Mouse (Mus musculus) activated CD4-positive, CD25-positive, alpha-beta regulatory T cell, adult 4 months (primary cell): Measurements from ENCODE around the gene Pus10. TPM values are rescaled to one million over a fixed set of nuclear protein-coding genes. Genes with fewer than 3 reads are reported as not detected.
"Not testable (repeated sequence)": the region's sequence is repeated elsewhere in the genome, so short reads cannot be mapped to it uniquely, and the experiment has no call there.

Experiments used
- ATAC-seq: one replicate; pipeline ENCODE4 v1.8.0; 2017
- polyA plus RNA-seq, 2 experiments: library from polyadenylated mRNA; unstranded; fragments of 100-300 nt; shearing (Covaris generic); gene quantifications; one replicate each; pipeline ENCODE4 v1.2.1; 2017

Gene Pus10
- polyA plus RNA-seq, 2 experiments from 2014 or later, result 20.9 to 22.7 TPM

DNA sequence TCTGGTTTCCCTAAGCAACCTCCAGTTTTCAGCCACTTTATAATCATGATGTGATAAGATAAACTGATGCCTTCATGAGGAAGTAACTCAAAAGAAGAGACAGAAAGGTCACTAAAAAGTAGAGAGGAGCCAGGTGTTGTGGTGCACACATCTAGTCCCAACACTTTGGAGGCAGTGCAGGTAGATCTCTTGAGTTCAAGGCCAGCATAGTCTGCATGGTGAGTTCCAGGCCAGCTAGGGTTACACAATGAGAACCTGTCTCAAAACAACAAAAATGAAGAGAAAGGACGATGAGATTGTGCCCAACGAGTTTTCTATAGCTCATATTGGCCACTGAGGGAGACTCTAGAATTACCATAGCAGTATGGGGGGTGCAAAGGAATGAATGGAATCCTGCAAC, 33.1 kb downstream of the Pus10 start:
- ATAC-seq, result no peak

DNA sequence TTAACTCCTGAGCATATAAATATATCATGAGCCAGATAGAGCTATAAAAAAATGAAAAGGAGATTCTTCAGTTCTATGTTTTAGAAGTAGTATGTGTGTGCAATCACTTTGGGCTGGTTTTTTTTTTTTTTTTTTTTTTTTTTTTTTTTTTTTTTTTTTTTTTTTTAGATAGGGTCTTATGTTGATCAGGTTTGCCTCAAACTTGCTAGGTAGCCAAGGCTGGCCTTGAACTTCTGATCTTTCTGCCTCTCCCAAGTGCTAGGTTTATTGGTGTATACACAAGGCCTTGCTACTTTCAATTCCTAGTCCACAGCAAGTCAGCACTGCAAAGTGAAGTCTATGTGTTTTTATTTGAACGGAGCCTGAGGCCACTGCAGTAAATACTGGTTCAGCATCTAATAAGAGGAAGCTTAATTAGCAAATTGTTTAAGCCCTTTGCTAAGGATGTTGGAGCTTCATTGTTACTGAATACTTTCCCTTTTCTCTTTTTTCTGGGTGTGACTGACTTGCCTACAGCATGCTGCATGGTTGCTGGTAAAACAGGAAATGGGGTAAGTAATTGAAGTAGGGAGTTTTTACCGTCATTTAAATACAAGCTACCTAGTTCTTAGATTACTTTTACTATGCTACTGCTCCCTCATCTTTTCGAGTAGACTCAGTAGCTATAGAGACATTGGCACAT, 34.1 kb downstream of the Pus10 start:
- peak; percentile 91 for ATAC-seq

DNA sequence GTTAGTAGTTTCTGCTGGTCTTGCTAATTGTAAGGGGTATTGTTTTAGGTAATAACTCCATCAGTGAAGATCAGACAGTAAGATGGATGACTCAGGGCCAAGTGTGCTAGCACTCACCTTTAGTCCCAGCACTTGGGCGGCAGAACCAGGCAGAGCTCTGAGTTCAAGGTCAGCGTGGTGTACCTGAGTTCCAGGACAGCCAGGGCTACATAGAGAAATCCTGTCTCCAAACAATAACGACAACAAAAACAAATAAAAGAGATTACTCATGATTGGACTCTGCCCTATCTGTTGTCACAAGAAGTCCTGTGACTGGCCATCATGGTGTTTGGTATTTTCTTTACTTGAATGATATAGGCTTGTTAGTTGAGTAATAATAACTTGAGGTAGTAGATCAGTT, 36.4 kb downstream of the Pus10 start:
- no peak for ATAC-seq

DNA sequence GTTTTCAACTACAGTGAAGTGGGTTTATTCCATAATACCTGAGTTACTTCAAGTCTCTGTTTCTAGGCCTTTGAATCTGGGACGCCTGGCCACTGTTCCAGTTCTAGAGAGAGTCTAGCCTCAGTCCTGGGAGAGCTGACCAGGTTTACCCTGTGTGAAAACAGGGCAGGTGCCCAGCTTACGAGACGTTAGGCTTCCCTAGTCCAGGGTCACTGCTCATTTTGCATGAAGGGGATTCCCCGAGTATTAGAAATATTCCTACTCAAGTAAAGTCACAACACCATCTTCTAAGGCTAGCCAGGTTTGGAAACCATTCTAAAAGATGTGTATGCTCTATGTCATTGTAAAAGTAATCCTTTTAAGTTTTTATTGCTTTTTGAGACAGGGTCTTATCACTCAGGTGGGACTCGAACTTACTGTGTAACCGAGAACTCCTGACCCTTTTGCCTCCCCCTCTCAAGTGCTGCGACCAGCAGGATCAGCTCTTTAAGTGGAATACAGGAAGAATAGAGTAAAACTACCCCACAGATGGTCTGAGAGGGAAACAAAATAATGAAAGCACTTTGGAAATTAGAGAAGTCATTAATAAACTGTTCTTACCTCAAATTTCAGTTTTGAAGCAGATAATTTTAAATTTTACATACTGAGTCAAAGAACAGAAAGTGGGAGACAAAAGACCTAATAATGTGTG, 39.3 kb downstream of the Pus10 start:
- ATAC-seq, result no peak

DNA sequence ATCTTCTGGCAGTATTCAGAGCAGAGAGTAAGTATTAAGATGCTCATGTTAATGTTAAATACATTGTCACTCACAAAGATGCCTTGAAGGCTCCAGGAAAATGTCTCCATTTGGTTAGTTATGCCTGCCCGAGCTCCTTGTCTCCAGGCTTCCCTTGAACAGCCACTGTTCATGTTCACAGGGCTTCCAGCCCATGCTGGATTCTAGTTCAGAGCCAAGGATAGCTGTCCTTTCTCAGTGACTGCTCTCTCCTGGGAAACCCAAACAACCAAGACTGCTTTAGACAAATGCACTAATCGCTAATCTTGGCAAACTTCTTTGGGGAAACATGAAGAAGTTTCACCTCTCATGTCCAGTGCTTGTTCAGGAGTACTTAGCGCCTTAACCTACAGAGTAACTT, 46.8 kb downstream of the Pus10 start:
- ATAC-seq, result no peak

DNA sequence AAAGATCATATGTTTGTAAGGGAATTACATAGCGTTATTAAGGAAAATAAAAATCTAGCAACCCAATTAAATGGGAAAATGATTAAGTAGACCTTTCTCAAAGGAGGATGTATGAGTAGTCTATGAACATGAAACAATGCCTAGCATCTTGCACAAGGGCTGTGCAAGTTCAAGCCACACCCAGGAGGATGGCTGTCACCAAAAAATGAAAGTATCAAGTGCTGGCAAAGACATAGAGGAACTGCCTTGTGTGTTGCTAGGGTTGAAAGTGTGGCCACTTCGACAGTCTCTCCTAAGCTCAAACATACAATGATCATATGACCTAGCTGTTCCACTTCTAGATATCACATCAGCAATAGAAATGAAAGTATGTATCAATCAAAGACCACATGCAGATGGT, 53.4 kb downstream of the Pus10 start:
- no peak for ATAC-seq

DNA sequence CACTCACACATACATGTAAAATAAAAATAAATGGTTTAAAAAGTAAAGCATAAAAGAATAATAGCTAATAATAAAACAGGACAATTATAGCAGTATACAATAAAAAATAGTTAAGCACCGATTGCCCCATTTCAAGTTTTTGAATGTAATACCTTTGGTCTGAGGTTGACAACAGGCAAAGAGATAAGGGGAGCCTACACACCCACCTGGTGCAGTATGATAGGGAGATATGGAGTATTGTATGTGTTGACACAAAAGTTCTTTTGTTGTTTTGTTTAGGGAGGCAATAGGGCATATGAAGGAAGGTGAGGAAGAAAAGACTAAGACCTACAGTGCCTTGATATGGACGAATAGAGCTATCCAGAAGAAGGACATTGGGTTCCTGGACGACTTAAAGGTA, 54.4 kb downstream of the Pus10 start:
- ATAC-seq, result no peak

DNA sequence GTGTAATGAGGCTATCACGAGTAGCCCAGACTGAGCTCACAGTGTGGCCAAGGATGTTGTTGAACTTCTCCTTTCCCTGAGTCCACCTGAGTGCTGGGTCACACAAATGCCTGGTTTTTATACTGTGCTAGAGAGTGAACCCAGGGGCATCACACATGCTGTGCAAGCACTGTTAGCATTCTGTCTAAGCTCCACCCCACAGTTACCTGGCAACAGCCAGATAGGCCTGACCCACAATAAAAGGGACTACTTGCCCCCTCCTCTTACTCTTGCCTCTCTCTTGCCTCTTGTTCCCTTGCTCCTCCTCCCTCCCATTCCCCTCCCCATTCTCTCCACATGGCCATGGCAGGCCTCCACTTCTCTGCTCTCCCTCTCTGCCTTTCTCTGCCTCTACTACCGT, 56.9 kb downstream of the Pus10 start:
- ATAC-seq, result no peak

DNA sequence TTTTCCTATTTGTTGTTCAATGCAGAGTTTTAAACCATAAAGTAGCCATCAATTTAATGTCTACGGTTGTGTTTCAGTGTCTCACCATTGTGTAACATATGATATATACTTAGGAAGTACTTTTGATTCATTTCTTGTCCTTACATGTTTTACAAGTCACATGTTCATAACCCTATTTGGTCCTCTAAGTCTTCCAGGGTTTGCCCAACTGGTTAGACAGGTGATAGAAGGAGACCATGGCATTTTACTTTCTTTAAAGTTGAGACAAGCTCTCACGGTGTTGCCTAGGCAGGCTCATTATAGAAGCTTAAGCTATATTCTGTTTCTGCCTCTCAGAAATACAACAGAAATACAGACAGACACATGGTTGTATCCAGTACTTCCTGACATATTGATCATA, 60.4 kb downstream of the Pus10 start:
- ATAC-seq, result no peak

DNA sequence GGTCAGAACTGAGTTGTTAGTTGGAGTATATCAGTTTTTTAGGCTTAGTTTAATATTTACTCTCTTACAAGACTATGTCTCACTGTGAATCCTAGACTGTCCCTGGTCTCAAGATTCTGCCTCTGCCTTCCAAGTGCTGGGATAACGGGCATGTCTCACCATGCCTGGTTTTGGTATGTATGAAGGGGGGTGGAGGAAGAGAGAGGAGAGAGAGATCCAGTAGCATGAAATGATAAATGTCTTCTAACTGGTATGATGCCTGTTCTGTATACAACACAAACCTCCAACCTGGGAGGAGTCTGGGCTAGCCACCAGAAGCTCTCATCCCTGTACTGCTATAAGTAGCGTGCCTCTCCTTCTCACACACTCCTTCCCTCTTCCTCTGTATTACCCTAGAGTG, 61.0 kb downstream of the Pus10 start:
- no peak for ATAC-seq

DNA sequence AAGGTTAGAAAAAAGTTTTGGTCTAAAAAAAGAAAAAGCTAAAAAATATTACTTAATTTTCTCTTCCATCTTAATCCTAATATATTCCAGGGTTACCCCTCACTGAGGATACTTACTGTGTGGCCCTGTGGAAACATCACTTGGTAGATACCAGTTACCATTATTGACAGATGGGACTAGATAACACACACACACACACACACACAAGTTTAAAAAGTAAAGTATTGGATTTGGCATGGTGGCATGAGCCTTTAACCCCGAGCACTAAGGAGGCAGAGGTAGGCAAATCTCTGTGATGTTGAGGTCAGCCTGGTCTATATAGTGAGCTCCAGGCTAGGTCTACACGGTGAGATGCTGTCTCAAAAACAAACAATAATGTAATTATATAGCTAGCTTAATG, 62.7 kb downstream of the Pus10 start:
- ATAC-seq, result no peak

DNA sequence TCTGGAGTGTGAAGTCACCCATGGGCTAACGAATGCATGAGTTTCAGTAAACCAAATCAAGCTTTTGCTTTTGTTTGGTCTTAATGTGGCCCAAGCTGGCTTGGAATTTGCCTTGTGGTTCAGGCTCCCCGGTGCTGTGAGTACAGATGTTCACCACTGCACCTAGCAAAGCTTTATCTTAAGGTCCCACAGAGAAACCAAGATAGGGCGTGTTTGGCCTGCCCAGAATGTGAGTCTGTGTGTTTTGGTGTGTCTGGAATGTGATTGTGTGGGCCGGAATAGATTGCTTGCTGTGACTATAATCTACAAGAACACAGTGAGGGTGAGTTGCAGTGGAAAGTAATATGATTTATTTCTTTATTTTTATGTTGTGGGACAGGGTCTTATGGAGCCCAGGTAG, 64.6 kb downstream of the Pus10 start:
- no peak for ATAC-seq

DNA sequence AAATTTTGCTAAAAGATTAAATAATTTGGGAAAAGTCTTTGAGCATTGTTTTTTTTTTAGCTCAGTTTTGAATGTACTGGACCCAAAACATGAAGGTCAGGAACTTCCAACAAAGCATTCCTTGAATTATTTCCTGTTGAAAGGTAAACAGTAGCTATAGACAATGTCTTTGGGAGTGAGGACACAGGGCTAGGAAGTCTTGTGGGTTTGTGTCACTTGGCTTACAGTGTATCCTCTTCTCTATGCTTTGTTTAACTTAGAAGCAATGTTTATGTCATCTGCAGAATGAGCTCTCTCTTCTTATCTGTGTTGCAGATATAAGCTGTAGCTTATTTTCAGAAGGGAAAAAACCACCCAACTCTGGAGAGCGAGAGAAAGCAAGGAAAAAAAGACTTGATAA, 67.4 kb downstream of the Pus10 start:
- ATAC-seq, result no peak

DNA sequence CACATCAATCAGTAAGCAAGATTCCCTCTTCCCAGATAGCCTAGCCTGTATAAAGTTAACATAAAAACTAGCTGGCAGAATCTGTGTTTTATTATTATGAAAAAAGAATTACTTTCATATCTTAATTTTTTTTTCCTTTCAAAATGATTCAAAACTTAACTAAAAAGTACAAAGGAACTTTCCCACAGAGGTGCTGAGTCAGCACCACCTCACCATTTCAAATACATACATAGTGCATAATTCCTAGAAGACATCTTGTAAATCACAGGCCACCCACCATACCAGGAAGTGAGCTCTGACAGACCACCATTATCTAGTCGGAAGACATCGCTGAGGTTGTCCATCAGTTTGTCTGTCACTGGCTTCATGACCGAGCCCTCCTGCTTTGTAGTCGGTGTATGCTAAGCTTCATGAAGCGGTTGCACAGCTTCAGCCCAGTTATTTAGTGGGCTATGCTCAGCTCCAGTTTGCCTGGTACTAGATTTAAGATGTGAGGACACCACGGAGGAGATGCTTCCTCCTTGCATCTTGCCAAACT, 69.3 kb downstream of the Pus10 start:
- ATAC-seq, result no peak

DNA sequence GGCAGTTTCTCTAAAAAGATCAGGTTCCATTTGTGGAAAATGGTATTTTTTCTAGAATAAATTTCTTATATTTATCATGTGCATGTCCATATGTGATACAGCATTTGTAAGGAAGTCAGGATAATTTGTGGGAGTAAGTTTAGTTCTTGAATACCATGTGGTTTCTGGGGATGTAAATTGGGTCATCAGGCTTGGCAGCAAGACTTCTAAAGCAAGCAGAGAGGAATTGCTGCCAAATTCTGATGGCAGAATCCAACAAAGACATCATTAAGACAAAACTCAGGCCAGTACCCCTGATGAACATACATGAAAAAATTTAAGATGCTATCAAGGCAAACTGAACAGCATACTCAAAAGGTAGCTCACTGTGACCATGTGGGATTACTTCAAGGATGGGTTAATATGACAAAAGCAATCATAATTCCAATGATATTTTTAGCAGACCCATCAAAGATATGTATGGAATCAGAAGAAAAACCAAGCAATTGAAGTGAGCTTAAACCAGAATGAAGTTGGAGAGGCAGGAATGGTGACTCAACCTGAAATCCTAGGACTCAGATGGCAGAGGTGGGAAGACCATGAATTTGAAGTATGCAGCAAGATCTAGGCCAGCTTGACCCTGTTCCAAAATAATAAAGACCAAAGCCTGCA, 70.5 kb downstream of the Pus10 start:
- ATAC-seq, result no peak

DNA sequence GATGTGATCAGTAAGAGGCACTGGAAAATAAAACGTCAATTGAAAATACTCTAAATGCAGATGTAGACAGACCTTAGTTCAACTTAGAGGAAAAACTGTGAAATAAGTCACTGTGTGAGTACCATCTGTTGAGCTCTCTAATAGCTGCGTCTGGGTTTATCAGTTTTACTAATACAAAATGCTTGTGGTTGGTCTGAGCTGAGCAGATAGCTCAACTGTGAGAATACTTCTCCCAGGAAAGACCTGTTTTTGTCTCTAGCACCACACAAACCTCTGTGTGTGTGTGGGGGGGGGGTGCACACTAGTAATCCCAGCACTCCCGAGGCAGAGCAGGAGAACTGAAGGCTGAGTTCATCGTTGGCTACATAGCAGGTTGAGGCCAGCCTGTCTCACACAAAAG, 75.4 kb downstream of the Pus10 start:
- no peak for ATAC-seq

DNA sequence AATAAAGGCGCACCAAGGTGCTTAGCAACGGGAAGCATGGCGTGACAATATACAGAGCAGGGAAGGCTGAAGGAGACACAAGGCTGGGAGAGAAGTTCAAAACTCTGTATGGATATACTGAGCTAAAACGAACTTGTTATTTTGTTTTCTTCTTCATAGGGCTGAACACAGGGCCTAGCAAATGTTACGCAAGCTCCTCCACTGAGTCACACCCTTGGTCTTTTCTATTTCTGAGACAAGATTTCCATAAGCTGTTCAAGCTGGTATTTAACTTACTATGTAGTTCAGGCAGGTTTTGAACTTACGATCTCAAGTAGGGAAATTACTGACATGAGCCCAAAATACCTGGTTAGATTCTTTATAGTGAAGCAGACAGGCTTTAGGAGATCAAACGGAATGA, 75.9 kb downstream of the Pus10 start:
- ATAC-seq, result no peak

DNA sequence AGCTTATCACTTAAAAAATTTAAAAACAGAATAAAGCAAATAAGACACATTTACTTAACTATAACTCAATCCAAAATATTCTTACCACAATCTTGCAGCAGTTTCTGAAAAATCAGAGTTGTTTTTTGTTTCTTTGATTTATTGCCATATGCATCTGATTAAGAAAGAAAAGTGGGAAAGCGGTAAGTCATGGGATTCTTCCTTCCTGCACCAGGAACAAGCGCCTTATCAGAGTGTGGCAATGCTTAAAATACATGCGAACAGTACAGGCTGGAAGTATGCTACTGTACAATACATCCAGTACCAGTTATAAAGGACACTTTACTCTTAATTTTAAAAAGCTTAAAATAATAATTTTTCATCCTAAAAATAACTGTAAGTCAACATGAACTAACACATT, 78.9 kb downstream of the Pus10 start:
- ATAC-seq, result no peak

DNA sequence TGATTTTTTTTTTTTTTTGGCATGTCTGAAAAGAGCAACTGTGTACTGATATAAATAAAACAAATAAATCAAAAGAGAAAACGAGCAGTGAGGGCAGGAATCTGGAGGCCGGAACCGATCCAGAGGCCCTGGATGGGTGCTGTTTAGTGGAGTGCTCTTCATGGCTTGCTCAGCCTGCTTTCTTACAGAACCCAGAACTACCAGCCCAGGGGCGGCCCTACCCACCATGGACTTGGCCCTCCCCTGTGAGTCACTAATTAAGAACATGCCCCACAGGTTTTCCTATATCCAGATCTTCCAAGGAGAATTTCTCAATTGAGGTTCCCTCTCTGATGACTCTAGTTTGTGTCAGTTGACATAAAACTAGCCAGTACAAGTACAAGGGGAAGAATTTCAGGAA, 80.6 kb downstream of the Pus10 start:
- ATAC-seq, result no peak

DNA sequence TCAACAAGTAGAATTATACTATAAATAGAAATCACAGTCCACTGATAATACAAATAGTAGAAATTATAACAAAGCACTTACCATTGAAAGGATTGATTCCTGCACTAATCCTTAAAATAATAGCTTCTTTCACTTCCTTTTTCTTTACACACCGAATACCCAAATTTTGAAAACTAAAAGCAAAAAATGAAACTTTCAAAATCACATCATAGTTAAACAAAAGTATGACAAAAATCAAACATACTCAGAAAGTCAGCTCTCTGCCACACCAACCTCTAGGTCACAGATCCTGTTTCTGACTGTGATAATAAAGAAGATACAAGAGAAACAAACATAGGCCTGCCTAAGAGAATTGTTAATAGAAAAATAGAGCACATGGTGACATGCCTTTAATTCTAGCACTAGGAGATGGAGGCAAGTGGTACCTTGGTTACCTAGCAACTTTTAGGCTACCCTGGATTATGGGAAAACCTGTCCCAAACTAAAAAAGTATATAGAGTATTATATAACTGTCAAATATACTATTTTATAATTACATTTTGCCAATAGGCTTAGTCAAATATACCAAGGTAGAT, 87.7 kb downstream of the Pus10 start:
- no peak for ATAC-seq

DNA sequence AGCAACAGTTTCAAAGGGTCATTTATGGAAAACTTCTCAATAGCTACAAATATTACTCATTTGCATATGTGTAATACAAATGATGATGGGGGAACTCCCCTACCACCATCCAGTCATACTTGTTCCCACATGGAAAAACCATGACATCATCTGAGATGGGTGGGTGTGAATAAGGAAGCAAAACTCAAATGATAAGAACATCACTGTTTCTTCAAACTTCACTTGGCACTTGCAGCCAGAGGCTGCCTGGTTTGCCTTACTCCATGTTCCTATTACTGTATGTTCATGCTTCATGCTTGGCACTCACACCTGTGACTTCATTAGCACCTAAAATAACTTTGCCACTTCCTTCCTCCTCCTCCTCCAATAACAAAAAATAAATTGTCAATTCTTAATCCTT, 88.9 kb downstream of the Pus10 start:
- ATAC-seq, result peak; percentile 79

DNA sequence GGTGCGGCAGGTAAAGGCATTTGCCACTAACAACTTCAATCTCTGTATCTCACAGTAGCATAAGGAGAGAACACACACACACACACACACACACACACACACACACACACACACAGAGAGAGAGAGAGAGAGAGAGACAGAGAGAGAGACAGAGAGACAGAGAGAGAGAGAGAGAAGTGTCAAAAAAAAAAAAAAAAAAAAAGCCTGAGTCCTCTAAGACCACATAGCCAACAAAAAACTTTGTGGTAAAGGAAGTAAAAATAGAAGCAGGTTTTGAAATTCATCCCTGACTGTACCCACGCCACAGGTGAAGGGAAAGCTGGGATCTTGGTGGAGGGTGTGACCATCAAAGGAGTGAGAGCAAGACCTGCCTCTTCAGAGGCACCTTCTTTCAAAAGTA, 92.7 kb downstream of the Pus10 start:
- ATAC-seq, result no peak

DNA sequence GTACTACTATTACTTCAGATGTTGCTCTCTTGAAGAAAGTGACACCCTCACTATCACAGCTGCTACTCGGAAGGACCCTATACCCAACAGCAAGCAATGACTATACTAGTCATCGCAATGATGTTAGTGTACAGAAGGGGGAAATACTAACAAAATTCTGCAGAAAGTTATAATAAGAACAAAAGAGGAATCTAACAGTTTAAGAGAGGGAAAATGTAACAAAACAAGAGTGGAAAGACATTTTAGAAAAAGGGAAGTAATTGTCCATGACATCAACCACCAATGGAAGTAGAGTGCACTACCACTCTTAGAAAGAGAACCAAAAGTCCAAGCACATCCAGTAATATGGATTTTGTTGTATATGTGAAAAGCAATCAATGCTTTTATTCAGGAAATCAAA, 97.2 kb downstream of the Pus10 start:
- no peak for ATAC-seq

DNA sequence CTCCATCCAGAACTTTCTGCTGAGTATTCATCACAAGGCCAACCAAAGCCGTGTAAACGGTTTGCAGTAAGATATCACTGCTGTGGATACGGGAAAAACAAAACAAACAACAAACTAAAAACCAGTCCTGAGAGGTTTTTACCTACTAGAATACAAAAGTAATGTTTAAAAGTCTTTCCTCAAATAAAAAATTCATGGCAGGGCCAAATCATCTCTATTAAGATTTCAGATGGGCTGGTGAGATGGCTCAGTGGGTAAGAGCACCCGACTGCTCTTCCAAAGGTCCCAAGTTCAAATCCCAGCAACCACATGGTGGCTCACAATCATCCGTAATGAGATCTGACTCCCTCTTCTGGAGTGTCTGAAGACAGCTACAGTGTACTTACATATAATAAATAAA, 101.9 kb downstream of the Pus10 start:
- not testable (repeated sequence) for ATAC-seq
